Mouse (Mus musculus): ENCODE measurements around the gene Rinl. TPM values are rescaled to one million over a fixed set of nuclear protein-coding genes. Genes with fewer than 3 reads are reported as not detected.

Gene Rinl
- 1 to 10 TPM; 2.1 to 2.2 TPM for total RNA-seq (2021)

- no peak for DNase-seq
- intact Hi-C loops (cut with DNase I) = no loop called here
Observed at GRCm38 (mm10) chr7:28788307-28789195, at the start of gene Rinl. Gene Rinl, plus strand, starts transcription at chr7:28788969.

GRCm38 (mm10) chr7:28739829-28740228 is 48.9 kb upstream of the Rinl start:
- DNase-seq = no peak

GRCm38 (mm10) chr7:28740949-28741348 is 47.8 kb upstream of the Rinl start:
- peak in 1 of 2 experiments; percentile 19 for DNase-seq
- intact Hi-C loops (cut with DNase I) = no loop called here

More at GRCm38 (mm10) chr7:28739829-28740228, 48.9 kb upstream of the Rinl start:
- intact Hi-C loops (cut with DNase I) = no loop called here

- intact Hi-C loops (cut with DNase I) = no loop called here
- DNase-seq = no peak
Observed at GRCm38 (mm10) chr7:28741368-28741708, 47.4 kb upstream of the Rinl start.

GRCm38 (mm10) chr7:28741709-28742438 is 46.9 kb upstream of the Rinl start, which contains the start of the genes Mrps12 and Sars2:
Gene Mrps12, minus strand, starts transcription at chr7:28741820.
Gene Sars2, plus strand, starts transcription at chr7:28741992.
- intact Hi-C loops (cut with DNase I) = no loop called here
- peak; percentile 97 for DNase-seq

GRCm38 (mm10) chr7:28749935-28750334 is 38.8 kb upstream of the Rinl start:
- intact Hi-C loops (cut with DNase I) = no loop called here
- no peak for DNase-seq

- no peak for DNase-seq
- intact Hi-C loops (cut with DNase I) = no loop called here
Observed at GRCm38 (mm10) chr7:28756079-28756478, 32.7 kb upstream of the Rinl start, which contains the start of gene Ccer2. Gene Ccer2, plus strand, starts transcription at chr7:28756174.

- DNase-seq = no peak
- intact Hi-C loops (cut with DNase I) = no loop called here
Observed at GRCm38 (mm10) chr7:28758623-28759022, 30.1 kb upstream of the Rinl start.

GRCm38 (mm10) chr7:28761907-28762306 is 26.9 kb upstream of the Rinl start:
- intact Hi-C loops (cut with DNase I) = no loop called here
- DNase-seq = no peak

GRCm38 (mm10) chr7:28765211-28765610 is 23.6 kb upstream of the Rinl start:
- intact Hi-C loops (cut with DNase I) = no loop called here

GRCm38 (mm10) chr7:28766173-28766879 is 22.4 kb upstream of the Rinl start, which contains the start of gene Sirt2:
Gene Sirt2, plus strand, starts transcription at chr7:28766735.
- DNase-seq = peak; percentile 98 to 99
- intact Hi-C loops (cut with DNase I) = no loop called here

More at GRCm38 (mm10) chr7:28765211-28765610, 23.6 kb upstream of the Rinl start:
- DNase-seq = no peak

- intact Hi-C loops (cut with DNase I) = no loop called here
Observed at GRCm38 (mm10) chr7:28766910-28767309, 21.9 kb upstream of the Rinl start.

GRCm38 (mm10) chr7:28767462-28767965 is 21.3 kb upstream of the Rinl start, which contains the start of gene Nfkbib:
Gene Nfkbib, minus strand, starts transcription at chr7:28767512.
- DNase-seq = no peak
- intact Hi-C loops (cut with DNase I) = no loop called here

More at GRCm38 (mm10) chr7:28766910-28767309, 21.9 kb upstream of the Rinl start:
- DNase-seq = no peak

- intact Hi-C loops (cut with DNase I) = no loop called here
- DNase-seq = no peak
Observed at GRCm38 (mm10) chr7:28769414-28769958, 19.3 kb upstream of the Rinl start.

GRCm38 (mm10) chr7:28770309-28770708 is 18.5 kb upstream of the Rinl start:
- DNase-seq = no peak
- intact Hi-C loops (cut with DNase I) = no loop called here

- intact Hi-C loops (cut with DNase I) = loop anchor here (1.0 kb wide), 1 partner anchor 205 kb away; no protein-coding TSS in a partner anchor
- peak in 1 of 2 experiments; percentile 38 for DNase-seq
Observed at GRCm38 (mm10) chr7:28771867-28772266, 16.9 kb upstream of the Rinl start.

- no peak for DNase-seq
- intact Hi-C loops (cut with DNase I) = no loop called here
Observed at GRCm38 (mm10) chr7:28773163-28773562, 15.6 kb upstream of the Rinl start.

- intact Hi-C loops (cut with DNase I) = no loop called here
- DNase-seq = no peak
Observed at GRCm38 (mm10) chr7:28774164-28774563, 14.6 kb upstream of the Rinl start.

- DNase-seq = no peak
- intact Hi-C loops (cut with DNase I) = no loop called here
Observed at GRCm38 (mm10) chr7:28775129-28775528, 13.6 kb upstream of the Rinl start.

GRCm38 (mm10) chr7:28778825-28779224 is 9.9 kb upstream of the Rinl start:
- peak in 1 of 2 experiments; percentile 31 for DNase-seq
- intact Hi-C loops (cut with DNase I) = no loop called here

All from heart, postnatal 10 days (tissue).